Mouse (Mus musculus) erythroblast, embryonic 14.5 days (primary cell): ENCODE data around the gene Cdc25a. TPM values are rescaled to one million over a fixed set of nuclear protein-coding genes. Genes with fewer than 3 reads are reported as not detected.

Experiments
- H3K27me3 ChIP-seq: 2 replicates; pipeline ENCODE4 v1.6.1; 2012; ENCODE audit warnings: inconsistent platforms; ENCODE audit not compliant: control insufficient read depth
- H3K36me3 ChIP-seq: 2 replicates; pipeline ENCODE4 v1.6.1; 2012; ENCODE audit warnings: mild to moderate bottlenecking, inconsistent platforms; ENCODE audit not compliant: control insufficient read depth
- H3K4me1 ChIP-seq: 2 replicates; pipeline ENCODE4 v1.6.1; 2012; ENCODE audit warnings: inconsistent platforms; ENCODE audit not compliant: control insufficient read depth
- H3K4me3 ChIP-seq: replicated peaks from 2 replicates; pipeline ENCODE3; 2012; ENCODE audit warnings: moderate library complexity, mild to moderate bottlenecking, inconsistent platforms
- H3K9me3 ChIP-seq: 2 replicates; pipeline ENCODE4 v1.6.1; 2012; ENCODE audit warnings: low read length, inconsistent platforms, mixed read lengths; ENCODE audit not compliant: control insufficient read depth
- GATA1 ChIP-seq: IDR thresholded peaks from 2 replicates; pipeline ENCODE4 v1.6.1; 2012; ENCODE audit warnings: low read length, inconsistent platforms, mixed read lengths
- TAL1 ChIP-seq: IDR thresholded peaks from 3 replicates; pipeline ENCODE4 v1.6.1; 2012; ENCODE audit warnings: low read length, inconsistent platforms, mixed read lengths
- polyA plus RNA-seq: library from polyadenylated mRNA; stranded (reverse); fragments of >175 nt; gene quantifications from 2 replicates; pipeline ENCODE4 v1.2.3, GENCODE M21; 2012

The Cdc25a gene
- polyA plus RNA-seq, result 1.5 and 1.6 TPM in 2 replicates

DNA sequence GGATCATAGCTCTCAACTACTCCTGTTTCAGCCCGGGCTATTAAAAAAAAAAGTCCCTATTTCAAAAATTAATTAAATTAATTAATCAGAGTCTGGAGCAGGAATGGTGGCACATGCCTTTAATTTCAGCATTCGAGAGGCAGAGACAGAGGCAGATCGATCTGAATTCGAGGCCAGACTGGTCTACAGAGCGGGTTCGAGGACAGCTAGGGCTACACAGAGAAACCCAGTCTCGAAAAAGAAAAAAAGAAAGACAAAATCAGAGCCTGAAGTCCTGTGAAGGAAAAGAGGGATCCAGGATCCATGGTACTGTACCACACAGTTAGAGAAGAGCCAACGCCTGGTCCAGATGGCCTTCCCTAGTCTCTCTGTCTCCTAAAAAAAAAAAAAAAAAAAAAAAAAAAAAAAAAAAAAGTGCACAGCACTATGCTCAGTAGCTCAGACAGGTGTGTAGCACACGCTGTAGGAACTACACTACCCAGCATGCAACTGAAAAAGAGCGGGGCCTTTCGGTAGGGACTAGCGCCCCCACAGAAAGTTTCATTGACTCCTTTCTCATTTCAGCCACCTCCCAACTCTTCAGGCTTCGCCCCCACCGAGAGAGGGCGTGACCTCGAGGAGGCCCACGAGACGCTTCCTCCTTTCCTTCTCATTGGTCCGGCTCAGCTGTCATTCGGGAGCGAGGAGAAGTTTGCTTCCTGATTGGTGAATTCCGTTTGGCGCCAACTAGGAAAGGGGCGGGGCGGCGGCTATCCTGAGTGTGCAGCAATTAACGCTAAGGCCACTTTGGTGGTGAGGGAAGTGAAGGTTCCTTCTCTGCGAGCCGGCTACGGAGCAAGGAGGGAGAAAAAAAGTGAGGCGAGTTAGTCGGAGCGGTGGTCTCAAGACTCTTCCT lies at the start of gene Cdc25a:
Cdc25a (plus strand) TSS at position 783 of the 895 bp plus-strand sequence.
- H3K4me1 ChIP-seq, result peaks cover 51% of the 10 kb centered on the region

DNA sequence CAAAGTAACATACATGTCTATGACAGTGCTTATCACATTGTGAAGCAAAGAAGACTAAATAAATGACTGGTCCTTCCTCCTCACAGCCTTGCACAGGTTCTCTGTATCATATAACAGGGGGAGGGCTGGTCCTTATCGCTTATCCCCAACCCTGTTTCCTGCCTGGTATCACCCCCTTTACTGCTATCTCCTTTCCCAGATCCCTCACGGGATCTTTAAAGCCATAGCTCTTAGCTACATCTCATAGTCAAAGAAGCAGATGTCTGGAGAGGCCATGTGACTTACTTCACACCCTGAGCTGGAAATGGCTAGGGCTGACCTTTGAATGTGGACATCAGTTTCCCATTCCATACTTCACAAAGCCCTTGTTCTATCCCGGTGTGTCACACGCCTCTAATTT lies 49.6 kb upstream of the Cdc25a start:
- Histone ChIP-seq H3K4me3 (no peak overlapping the region), H3K27me3 (no peaks in the 10 kb centered on the region), H3K9me3 (no peaks in the 10 kb centered on the region), H3K36me3 (peaks cover 7% of the 10 kb centered on the region), H3K4me1 (peaks cover 21% of the 10 kb centered on the region)
- no peak for TF ChIP-seq GATA1
- TF ChIP-seq TAL1, result no peak

More for the DNA sequence above, at the start of gene Cdc25a:
- H3K9me3 ChIP-seq, result no peaks in the 10 kb centered on the region
- TF ChIP-seq GATA1 (no peak), TAL1 (no peak)
- no peaks in the 10 kb centered on the region for H3K27me3 ChIP-seq
- H3K36me3 ChIP-seq, result peaks cover 34% of the 10 kb centered on the region
- H3K4me3 ChIP-seq, result peak within 1 kb of the TSS; percentile 74

DNA sequence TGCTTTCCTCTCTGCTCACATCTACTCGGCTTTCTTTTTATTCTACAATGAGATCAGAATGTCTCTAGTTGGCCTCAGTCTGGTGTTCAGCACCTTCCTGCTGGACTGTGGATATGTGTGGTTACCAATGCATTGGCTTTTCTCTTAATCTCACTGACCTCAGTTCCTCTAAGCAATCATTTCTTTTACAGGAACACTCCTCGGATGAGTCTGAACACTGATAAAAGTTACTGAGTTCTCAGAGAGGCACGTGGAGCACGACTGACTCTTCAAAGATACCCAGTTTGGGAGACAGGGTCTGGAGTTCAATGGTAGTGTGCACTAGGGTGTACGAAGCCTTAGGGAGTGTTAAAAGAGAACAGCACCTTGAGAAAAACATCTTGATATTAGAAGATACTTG lies 49.2 kb upstream of the Cdc25a start:
- no peak overlapping the region for H3K4me3 ChIP-seq
- H3K27me3 ChIP-seq, result no peaks in the 10 kb centered on the region
- TF ChIP-seq TAL1 (no peak), GATA1 (no peak)
- H3K4me1 ChIP-seq, result peaks cover 21% of the 10 kb centered on the region
- H3K36me3 ChIP-seq, result peaks cover 11% of the 10 kb centered on the region
- H3K9me3 ChIP-seq, result no peaks in the 10 kb centered on the region

DNA sequence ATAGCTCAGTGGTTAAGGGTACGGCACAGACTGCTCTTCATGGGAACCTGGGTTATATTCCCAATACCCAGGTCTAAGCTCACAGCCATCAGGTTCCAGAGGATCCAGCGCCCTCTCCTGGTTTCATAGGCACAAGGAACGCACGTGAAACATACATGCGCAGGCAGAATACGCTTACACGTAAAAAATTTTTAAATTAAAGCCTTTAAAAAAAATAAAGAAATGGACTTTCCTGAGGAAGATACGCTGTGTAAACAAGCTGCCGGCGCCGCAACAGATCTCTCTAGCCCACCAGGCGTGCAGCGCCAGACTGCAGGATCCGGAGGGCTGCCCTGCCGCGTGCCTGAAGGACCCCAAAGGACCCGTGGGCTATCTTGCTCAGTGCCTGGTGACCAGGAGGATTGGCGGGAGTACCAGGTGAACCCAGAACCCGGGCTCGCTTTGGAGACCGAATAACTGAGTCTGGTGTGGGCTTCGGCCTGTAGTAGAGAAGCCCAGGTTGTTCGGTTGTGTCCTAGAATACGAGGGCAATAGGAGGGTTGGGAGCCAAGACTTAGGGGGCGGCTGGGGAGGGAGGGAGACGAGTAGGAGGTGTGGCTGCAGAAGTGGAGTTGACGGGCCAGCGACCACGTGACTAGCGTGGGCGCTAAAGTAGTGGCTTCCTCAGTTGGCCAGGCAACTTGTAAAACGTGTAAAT lies 42.8 kb upstream of the Cdc25a start, which contains the start of gene Nme6:
Nme6 (plus strand) TSS at position 359 of the 697 bp plus-strand sequence.
- peaks cover 16% of the 10 kb centered on the region for H3K4me1 ChIP-seq
- peaks cover 27% of the 10 kb centered on the region for H3K36me3 ChIP-seq
- no peaks in the 10 kb centered on the region for H3K9me3 ChIP-seq
- peak within 1 kb of the TSS; percentile 82 for H3K4me3 ChIP-seq
- H3K27me3 ChIP-seq, result no peaks in the 10 kb centered on the region
- TF ChIP-seq TAL1 (no peak), GATA1 (no peak)

DNA sequence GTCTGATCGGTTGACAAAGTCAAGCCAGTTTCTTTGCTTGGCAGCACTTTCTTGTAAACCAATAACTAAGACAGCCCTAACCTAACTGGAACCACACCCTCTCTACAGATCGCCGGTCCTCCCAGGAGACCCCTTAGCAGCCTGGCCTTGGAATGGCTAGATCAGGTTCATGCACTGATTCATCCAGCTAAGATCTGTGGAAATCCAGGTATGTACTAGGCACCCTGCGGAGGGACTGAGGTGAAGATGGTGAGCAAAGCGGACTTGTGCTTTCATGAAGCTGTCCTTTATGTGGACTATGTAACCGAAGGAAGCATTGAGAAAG lies 42.3 kb upstream of the Cdc25a start:
- TF ChIP-seq GATA1, result no peak
- no peak for TF ChIP-seq TAL1
- H3K4me3 ChIP-seq, result peak overlapping the region; percentile 82
- H3K27me3 ChIP-seq, result no peaks in the 10 kb centered on the region
- peaks cover 32% of the 10 kb centered on the region for H3K36me3 ChIP-seq
- H3K4me1 ChIP-seq, result peaks cover 16% of the 10 kb centered on the region
- no peaks in the 10 kb centered on the region for H3K9me3 ChIP-seq

DNA sequence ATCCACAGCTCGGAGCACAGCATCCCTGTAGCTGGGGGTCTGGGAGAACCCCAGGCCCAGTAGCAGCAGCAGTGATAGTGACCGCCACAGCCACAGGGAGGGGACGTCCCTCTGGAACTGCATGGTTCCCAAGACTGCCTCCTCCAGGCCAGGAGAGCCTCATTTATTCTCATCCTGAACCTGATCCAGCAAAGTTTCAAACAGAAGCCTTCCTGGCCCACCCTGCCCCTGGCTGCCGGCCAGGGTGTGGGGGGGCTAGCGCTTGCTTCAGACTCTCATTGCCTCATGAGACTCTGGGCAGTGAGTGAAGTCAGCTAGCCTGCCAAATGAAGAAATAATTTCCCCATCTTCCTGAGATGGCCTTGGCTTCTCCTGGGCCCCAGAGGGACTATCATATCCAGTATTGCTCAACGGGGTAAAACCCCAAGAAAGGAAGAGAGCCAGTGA lies 26.0 kb upstream of the Cdc25a start, which contains the start of gene Camp:
Camp (minus strand) TSS at position 306 of the 447 bp plus-strand sequence.
- Histone ChIP-seq H3K36me3 (peaks cover 8% of the 10 kb centered on the region), H3K4me1 (no peaks in the 10 kb centered on the region), H3K4me3 (no peak within 1 kb of the TSS), H3K27me3 (no peaks in the 10 kb centered on the region), H3K9me3 (no peaks in the 10 kb centered on the region)
- no peak for TF ChIP-seq GATA1
- no peak for TF ChIP-seq TAL1

DNA sequence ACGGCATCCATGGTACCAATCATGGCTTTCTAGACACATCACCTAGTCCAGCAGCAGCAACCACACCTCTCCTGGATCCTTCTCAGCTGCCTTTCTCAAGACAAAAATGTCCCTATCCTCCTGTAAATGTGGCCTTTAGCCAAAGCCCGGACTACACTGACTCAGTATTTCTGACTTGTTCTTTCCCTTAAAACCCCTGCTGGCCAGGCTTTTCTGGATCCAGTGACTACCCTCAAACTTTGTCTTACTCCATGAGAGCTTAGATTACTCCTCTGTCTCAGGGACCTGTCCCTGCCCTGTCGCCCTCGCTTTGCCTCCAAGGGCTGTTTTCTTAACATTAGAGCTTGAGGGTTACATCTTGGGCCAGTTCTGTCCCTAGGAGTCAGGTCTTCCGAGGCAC lies 25.3 kb upstream of the Cdc25a start:
- H3K36me3 ChIP-seq, result peaks cover 3% of the 10 kb centered on the region
- H3K27me3 ChIP-seq, result no peaks in the 10 kb centered on the region
- no peaks in the 10 kb centered on the region for H3K4me1 ChIP-seq
- H3K9me3 ChIP-seq, result no peaks in the 10 kb centered on the region
- TF ChIP-seq TAL1, result no peak
- TF ChIP-seq GATA1, result no peak
- H3K4me3 ChIP-seq, result no peak overlapping the region

DNA sequence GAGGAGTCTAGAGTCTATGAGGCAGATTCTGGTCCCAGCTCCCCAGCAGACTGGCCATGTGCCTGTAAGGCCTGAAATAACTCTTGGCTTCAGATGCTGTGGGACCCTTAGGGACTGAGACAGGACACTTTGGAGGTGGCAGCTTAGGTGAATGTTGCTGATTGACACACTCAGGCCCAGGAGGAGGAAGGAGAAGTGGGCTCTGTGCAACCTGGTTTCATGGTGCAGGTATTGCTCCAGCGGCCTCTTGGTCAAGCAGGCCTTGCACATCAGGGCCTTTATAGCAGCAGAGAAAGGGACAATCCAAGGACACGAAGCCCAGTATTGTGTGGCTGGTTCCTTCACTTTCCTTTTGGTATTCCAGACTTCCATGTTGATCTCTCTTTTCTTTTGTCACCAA lies 21.0 kb upstream of the Cdc25a start:
- no peaks in the 10 kb centered on the region for H3K36me3 ChIP-seq
- H3K9me3 ChIP-seq, result no peaks in the 10 kb centered on the region
- no peak for TF ChIP-seq GATA1
- no peak for TF ChIP-seq TAL1
- H3K4me1 ChIP-seq, result no peaks in the 10 kb centered on the region
- no peaks in the 10 kb centered on the region for H3K27me3 ChIP-seq
- no peak overlapping the region for H3K4me3 ChIP-seq

DNA sequence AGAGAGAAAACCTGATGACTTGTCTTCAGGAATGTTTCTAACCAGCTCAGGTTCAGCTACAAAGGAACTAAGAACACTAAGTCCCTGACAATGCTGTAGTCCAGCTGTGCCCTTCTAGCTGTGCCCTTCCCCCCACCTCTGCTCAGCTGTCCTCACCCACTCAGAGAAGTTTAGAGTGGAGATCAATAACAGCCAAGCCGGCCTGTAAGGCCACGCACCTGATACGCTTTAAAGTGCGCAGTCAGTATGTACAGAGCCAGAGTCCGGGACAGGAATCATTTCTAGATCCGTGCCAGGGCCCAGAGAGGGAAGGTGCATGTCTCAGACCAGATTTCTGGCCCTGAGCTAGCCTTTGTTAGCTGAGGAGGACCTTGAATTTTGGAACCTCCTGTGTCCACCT lies 19.4 kb upstream of the Cdc25a start:
- Histone ChIP-seq H3K36me3 (no peaks in the 10 kb centered on the region), H3K9me3 (no peaks in the 10 kb centered on the region), H3K27me3 (no peaks in the 10 kb centered on the region), H3K4me3 (no peak overlapping the region), H3K4me1 (no peaks in the 10 kb centered on the region)
- no peak for TF ChIP-seq TAL1
- no peak for TF ChIP-seq GATA1
